Mouse (Mus musculus) myocyte (in vitro differentiated cells): ENCODE measurements around the gene Dhfr. TPM values are rescaled to one million over a fixed set of nuclear protein-coding genes. Genes with fewer than 3 reads are reported as not detected.

Experiments
- H3K27me3 ChIP-seq: one replicate; pipeline ENCODE4 v1.6.1; 2011; ENCODE audit not compliant: control insufficient read depth, insufficient read depth, insufficient read length
- H3K36me3 ChIP-seq: one replicate; pipeline ENCODE4 v1.6.1; 2011; ENCODE audit not compliant: control insufficient read depth, insufficient read depth
- H3K4me2 ChIP-seq: one replicate; pipeline ENCODE4 v1.6.1; 2011; ENCODE audit warnings: low read depth, control low read depth
- H3K4me3 ChIP-seq: one replicate; pipeline ENCODE4 v1.5.1; 2011; ENCODE audit warnings: mild to moderate bottlenecking, control low read depth, moderate library complexity
- H3K79me2 ChIP-seq: one replicate; pipeline ENCODE4 v1.6.1; 2011; ENCODE audit not compliant: control insufficient read depth, insufficient read depth
- H3ac ChIP-seq: one replicate; pipeline ENCODE4 v1.6.1; 2011; ENCODE audit not compliant: control insufficient read depth, insufficient read length
- CEBPB ChIP-seq: IDR thresholded peaks from 2 replicates; pipeline ENCODE4 v1.6.1; 2011; ENCODE audit warnings: mild to moderate bottlenecking, moderate library complexity; ENCODE audit not compliant: poor library complexity, insufficient read depth, severe bottlenecking
- E2F4 ChIP-seq: IDR thresholded peaks from one replicate; pipeline ENCODE4 v1.6.1; 2011; ENCODE audit warnings: mild to moderate bottlenecking, control low read depth, moderate library complexity; ENCODE audit not compliant: insufficient read depth
- MAX ChIP-seq: IDR thresholded peaks from one replicate; pipeline ENCODE4 v1.6.1; 2011; ENCODE audit warnings: low read depth, mild to moderate bottlenecking, control low read depth
- MYOD1 ChIP-seq, 3 experiments: IDR thresholded peaks; one replicate each; pipeline ENCODE4 v1.6.1; 2011; ENCODE audit warnings: control low read depth in 2 of 3, low read depth in 2 of 3, mild to moderate bottlenecking in 2 of 3, moderate library complexity in 1 of 3; ENCODE audit not compliant: insufficient read length in 2 of 3, control insufficient read depth in 1 of 3
- MYOG ChIP-seq, 3 experiments: IDR thresholded peaks; one replicate each; pipeline ENCODE4 v1.6.1; 2011; ENCODE audit warnings: control low read depth in 2 of 3, low read depth in 2 of 3, mild to moderate bottlenecking in 2 of 3; ENCODE audit not compliant: insufficient read length in 2 of 3, control insufficient read depth in 1 of 3, insufficient read depth in 1 of 3
- POLR2A ChIP-seq: IDR thresholded peaks from one replicate; pipeline ENCODE4 v1.6.1; 2011; ENCODE audit warnings: low read depth, mild to moderate bottlenecking, control low read depth, moderate library complexity; ENCODE audit not compliant: insufficient read length
- POLR2AphosphoS2 ChIP-seq: IDR thresholded peaks from one replicate; pipeline ENCODE4 v1.6.1; 2011; ENCODE audit warnings: low read depth, control low read depth; ENCODE audit not compliant: insufficient read length
- REST ChIP-seq: IDR thresholded peaks from one replicate; pipeline ENCODE4 v1.6.1; 2011; ENCODE audit warnings: mild to moderate bottlenecking, control low read depth, moderate library complexity; ENCODE audit not compliant: insufficient read depth, insufficient read length
- SRF ChIP-seq: IDR thresholded peaks from one replicate; pipeline ENCODE4 v1.6.1; 2011; ENCODE audit warnings: low read depth; ENCODE audit not compliant: control insufficient read depth, insufficient read length
- TCF12 ChIP-seq: IDR thresholded peaks from one replicate; pipeline ENCODE4 v1.6.1; 2011; ENCODE audit warnings: mild to moderate bottlenecking, control low read depth; ENCODE audit not compliant: poor library complexity, insufficient read depth, severe bottlenecking
- TCF3 ChIP-seq: IDR thresholded peaks from one replicate; pipeline ENCODE4 v1.6.1; 2011; ENCODE audit warnings: low read depth, control low read depth; ENCODE audit not compliant: insufficient read length
- USF1 ChIP-seq: IDR thresholded peaks from one replicate; pipeline ENCODE4 v1.6.1; 2011; ENCODE audit warnings: low read depth, mild to moderate bottlenecking, control low read depth, moderate library complexity
- polyA plus RNA-seq: library from polyadenylated mRNA; unstranded; fragments of >200 nt; fragmentation: generic; extraction: Trizol; gene quantifications from one replicate; pipeline ENCODE4 v1.2.1, GENCODE M21; 2012; ENCODE audit warnings: missing spikeins

Gene Dhfr
- polyA plus RNA-seq, 1 experiment: 1.3 TPM

- Histone ChIP-seq H3ac (peak overlapping the region; percentile 19), H3K27me3 (no peaks in the 10 kb centered on the region), H3K4me2 (peak overlapping the region; percentile 98), H3K79me2 (no peaks in the 10 kb centered on the region), H3K36me3 (peaks cover 9% of the 10 kb centered on the region), H3K4me3 (peak overlapping the region; percentile 43)
- TF ChIP-seq POLR2A (no peak), MYOD1 (IDR thresholded peaks at IDR 0.05; ENCODE audit: control insufficient read depth in 1 of 3, insufficient read length in 2 of 3, low read depth in 2 of 3) (no peak), MYOG (IDR thresholded peaks at IDR 0.05; ENCODE audit: control insufficient read depth in 1 of 3, insufficient read depth in 1 of 3, insufficient read length in 2 of 3, low read depth in 2 of 3) (no peak), CEBPB (no peak), SRF (no peak), POLR2AphosphoS2 (no peak), MAX (no peak), USF1 (no peak), REST (no peak), E2F4 (no peak), TCF12 (no peak), TCF3 (no peak)
Measured at GRCm38 (mm10) chr13:92355272-92355643, 732 bp downstream of the Dhfr start.

- Histone ChIP-seq H3ac (no peak overlapping the region), H3K79me2 (no peaks in the 10 kb centered on the region), H3K4me3 (peak overlapping the region; percentile 43), H3K27me3 (no peaks in the 10 kb centered on the region), H3K36me3 (peaks cover 4% of the 10 kb centered on the region), H3K4me2 (peak overlapping the region; percentile 98)
- TF ChIP-seq POLR2A (no peak), CEBPB (no peak), E2F4 (no peak), POLR2AphosphoS2 (no peak), TCF3 (no peak), USF1 (no peak), SRF (no peak), MYOG (IDR thresholded peaks at IDR 0.05; ENCODE audit: control insufficient read depth in 1 of 3, insufficient read depth in 1 of 3, insufficient read length in 2 of 3, low read depth in 2 of 3) (no peak), REST (no peak), MYOD1 (IDR thresholded peaks at IDR 0.05; ENCODE audit: control insufficient read depth in 1 of 3, insufficient read length in 2 of 3, low read depth in 2 of 3) (no peak), TCF12 (no peak), MAX (no peak)
Measured at GRCm38 (mm10) chr13:92356376-92356775, 1.9 kb downstream of the Dhfr start.

- Histone ChIP-seq H3ac (no peak overlapping the region), H3K4me2 (no peak overlapping the region), H3K79me2 (no peaks in the 10 kb centered on the region), H3K36me3 (no peaks in the 10 kb centered on the region), H3K27me3 (no peaks in the 10 kb centered on the region), H3K4me3 (no peak overlapping the region)
- no peak for TF ChIP-seq MYOD1 (IDR thresholded peaks at IDR 0.05; ENCODE audit: control insufficient read depth in 1 of 3, insufficient read length in 2 of 3, low read depth in 2 of 3)
- TF ChIP-seq POLR2AphosphoS2: no peak
Measured at GRCm38 (mm10) chr13:92357644-92358043, 3.1 kb downstream of the Dhfr start.

GRCm38 (mm10) chr13:92361609-92362008 lies 7.1 kb downstream of the Dhfr start:
- Histone ChIP-seq H3ac (no peak overlapping the region), H3K79me2 (no peaks in the 10 kb centered on the region), H3K4me3 (no peak overlapping the region), H3K4me2 (no peak overlapping the region), H3K36me3 (no peaks in the 10 kb centered on the region), H3K27me3 (no peaks in the 10 kb centered on the region)
- TF ChIP-seq POLR2A (no peak), TCF3 (no peak), MYOD1 (IDR thresholded peaks at IDR 0.05; ENCODE audit: control insufficient read depth in 1 of 3, insufficient read length in 2 of 3, low read depth in 2 of 3) (no peak), SRF (no peak), REST (no peak), E2F4 (no peak), USF1 (no peak), POLR2AphosphoS2 (no peak), MAX (no peak), CEBPB (no peak), TCF12 (no peak), MYOG (IDR thresholded peaks at IDR 0.05; ENCODE audit: control insufficient read depth in 1 of 3, insufficient read depth in 1 of 3, insufficient read length in 2 of 3, low read depth in 2 of 3) (no peak)

GRCm38 (mm10) chr13:92365312-92365711 lies 10.8 kb downstream of the Dhfr start:
- Histone ChIP-seq H3K27me3 (no peaks in the 10 kb centered on the region), H3K79me2 (no peaks in the 10 kb centered on the region)

More at GRCm38 (mm10) chr13:92365312-92365711, 10.8 kb downstream of the Dhfr start:
- H3K4me3 ChIP-seq: no peak overlapping the region
- H3K4me2 ChIP-seq: no peak overlapping the region
- no peak overlapping the region for H3ac ChIP-seq
- TF ChIP-seq TCF12 (no peak), SRF (no peak), CEBPB (no peak), POLR2AphosphoS2 (no peak), E2F4 (no peak), POLR2A (no peak), USF1 (no peak), TCF3 (no peak), MAX (no peak), MYOG (IDR thresholded peaks at IDR 0.05; ENCODE audit: control insufficient read depth in 1 of 3, insufficient read depth in 1 of 3, insufficient read length in 2 of 3, low read depth in 2 of 3) (no peak), REST (no peak)
- H3K36me3 ChIP-seq: no peaks in the 10 kb centered on the region
